Mouse (Mus musculus) midbrain, postnatal 0 days (tissue): ENCODE results near the gene Slc24a5. TPM values are rescaled to one million over a fixed set of nuclear protein-coding genes. Genes with fewer than 3 reads are reported as not detected.

Experiments used
- ATAC-seq: fragments of 200-750 bp; cut with Nextera tagmentation; 2 replicates; pipeline ENCODE4 v1.8.0; 2017; ENCODE audit warnings: moderate number of reproducible peaks, mild to moderate bottlenecking, moderate TSS enrichment, moderate library complexity; ENCODE audit not compliant: low FRiP score
- DNase-seq: peaks from one replicate; pipeline ENCODE4 v3.0.0-alpha.2; 2015; ENCODE audit warnings: low spot score
- H3K27ac ChIP-seq: fragments of 300-500 bp; sonication (generic); 2 replicates; pipeline ENCODE4 v1.5.1; 2014; ENCODE audit warnings: low read depth, mild to moderate bottlenecking, low read length, mixed read lengths
- H3K27me3 ChIP-seq: fragments of 300-500 bp; sonication (generic); 2 replicates; pipeline ENCODE4 v1.6.1; 2014; ENCODE audit warnings: low read length, control low read depth, mixed read lengths; ENCODE audit not compliant: insufficient read depth
- H3K36me3 ChIP-seq: fragments of 300-500 bp; sonication (generic); 2 replicates; pipeline ENCODE4 v1.6.1; 2014; ENCODE audit warnings: low read length, control low read depth, mixed read lengths; ENCODE audit not compliant: insufficient read depth
- H3K4me1 ChIP-seq: fragments of 300-500 bp; sonication (generic); 2 replicates; pipeline ENCODE4 v1.6.1; 2014; ENCODE audit warnings: mild to moderate bottlenecking, control low read depth, antibody characterized with exemption, low read length, mixed read lengths; ENCODE audit not compliant: insufficient read depth
- H3K4me2 ChIP-seq: fragments of 300-500 bp; sonication (generic); 2 replicates; pipeline ENCODE4 v1.6.1; 2014; ENCODE audit warnings: low read depth, mild to moderate bottlenecking, low read length, mixed read lengths; ENCODE audit not compliant: poor library complexity, severe bottlenecking
- H3K4me3 ChIP-seq: fragments of 300-500 bp; sonication (generic); 2 replicates; pipeline ENCODE4 v1.5.1; 2014; ENCODE audit warnings: low read depth, mild to moderate bottlenecking, low read length, moderate library complexity
- H3K9ac ChIP-seq: fragments of 300-500 bp; sonication (generic); replicated peaks from 2 replicates; pipeline ENCODE4 v1.6.1; 2014; ENCODE audit warnings: mild to moderate bottlenecking, low read length, moderate library complexity, mixed read lengths; ENCODE audit not compliant: poor library complexity, severe bottlenecking
- H3K9me3 ChIP-seq: fragments of 300-500 bp; sonication (generic); 2 replicates; pipeline ENCODE4 v1.6.1; 2016; ENCODE audit warnings: low read length, control low read depth
- CTCF ChIP-seq: IDR thresholded peaks from 2 replicates; pipeline ENCODE4 v1.5.1; 2016; ENCODE audit warnings: antibody characterized with exemption, mild to moderate bottlenecking
- WGBS: fragments of 180-500 bp; shearing (Covaris S2); extraction: QIAGEN DNeasy Blood & Tissue Kit; methylation state at CpG from one replicate; pipeline ENCODE4 v1.1.7; 2014; 5-methylcytosine and 5-hydroxymethylcytosine counted together
- polyA plus RNA-seq: library from polyadenylated mRNA; unstranded; fragments of >200 nt; fragmentation: Nextera tagmentation; extraction: Ambion mirVana; gene quantifications from 2 replicates; pipeline ENCODE4 v1.2.1, GENCODE M21; 2015
- total RNA-seq: library from RNA; depleted of rRNA; stranded (reverse); fragments of >200 nt; gene quantifications from 2 replicates; pipeline ENCODE4 v1.2.3, GENCODE M21; 2014; rRNA removed

Gene Slc24a5
- total RNA-seq (0.14 and 1.4 TPM in 2 replicates), polyA plus RNA-seq (4.7 and 5.0 TPM in 2 replicates)

GRCm38 (mm10) chr2:125067894-125068293 lies at the start of gene Slc24a5:
Gene Slc24a5 (plus strand): TSS chr2:125068124.
- TF ChIP-seq CTCF, result no peak
- WGBS, result 71% methylated on average over 10 of the region's 10 CpGs
- ATAC-seq, result no peak

GRCm38 (mm10) chr2:125024386-125024785 lies 43.5 kb upstream of the Slc24a5 start:
- H3K27ac ChIP-seq, result no peak overlapping the region
- WGBS, result 67% methylated on average over 5 of the region's 5 CpGs
- no peak for DNase-seq
- ATAC-seq, result no peak
- H3K36me3 ChIP-seq, result no peaks in the 10 kb centered on the region
- no peak for TF ChIP-seq CTCF
- no peak overlapping the region for H3K4me3 ChIP-seq
- H3K4me1 ChIP-seq, result no peaks in the 10 kb centered on the region
- H3K4me2 ChIP-seq, result no peak overlapping the region
- no peak overlapping the region for H3K9ac ChIP-seq
- no peaks in the 10 kb centered on the region for H3K27me3 ChIP-seq
- H3K9me3 ChIP-seq, result no peaks in the 10 kb centered on the region

More at GRCm38 (mm10) chr2:125067894-125068293, at the start of gene Slc24a5:
- no peak within 1 kb of the TSS for H3K4me3 ChIP-seq
- no peaks in the 10 kb centered on the region for H3K4me1 ChIP-seq
- H3K4me2 ChIP-seq, result no peak within 1 kb of the TSS
- no peak for DNase-seq
- H3K9ac ChIP-seq, result no peak within 1 kb of the TSS
- H3K9me3 ChIP-seq, result no peaks in the 10 kb centered on the region
- no peaks in the 10 kb centered on the region for H3K27me3 ChIP-seq
- no peak within 1 kb of the TSS for H3K27ac ChIP-seq
- no peaks in the 10 kb centered on the region for H3K36me3 ChIP-seq

- Histone ChIP-seq H3K27ac (no peak overlapping the region), H3K4me3 (no peak overlapping the region), H3K4me1 (no peaks in the 10 kb centered on the region), H3K9ac (no peak overlapping the region), H3K4me2 (no peak overlapping the region), H3K9me3 (no peaks in the 10 kb centered on the region), H3K36me3 (no peaks in the 10 kb centered on the region), H3K27me3 (no peaks in the 10 kb centered on the region)
- 81% methylated on average over 14 of the region's 14 CpGs for WGBS
- no peak for ATAC-seq
- no peak for TF ChIP-seq CTCF
- DNase-seq, result no peak
Observed at GRCm38 (mm10) chr2:125026358-125027000, 41.4 kb upstream of the Slc24a5 start.

- no peak overlapping the region for H3K4me3 ChIP-seq
- no peaks in the 10 kb centered on the region for H3K27me3 ChIP-seq
- H3K9me3 ChIP-seq, result no peaks in the 10 kb centered on the region
- no peak for ATAC-seq
- H3K27ac ChIP-seq, result no peak overlapping the region
- H3K4me1 ChIP-seq, result 0 out of 2 replicates have a peak, but pooled peaks cover 3% of the 10 kb centered on the region
- no peak for TF ChIP-seq CTCF
- DNase-seq, result no peak
- H3K36me3 ChIP-seq, result no peaks in the 10 kb centered on the region
- no peak overlapping the region for H3K9ac ChIP-seq
- H3K4me2 ChIP-seq, result no peak overlapping the region
- WGBS, result 51% methylated on average over 7 of the region's 7 CpGs
Observed at GRCm38 (mm10) chr2:125030591-125030990, 37.3 kb upstream of the Slc24a5 start.

- no peak overlapping the region for H3K4me2 ChIP-seq
- ATAC-seq (no peak), DNase-seq (peak; percentile 49)
- 58% methylated on average over 8 of the region's 8 CpGs for WGBS
- no peaks in the 10 kb centered on the region for H3K36me3 ChIP-seq
- H3K27ac ChIP-seq, result no peak overlapping the region
- H3K9ac ChIP-seq, result no peak overlapping the region
- H3K27me3 ChIP-seq, result no peaks in the 10 kb centered on the region
- no peak overlapping the region for H3K4me3 ChIP-seq
- no peaks in the 10 kb centered on the region for H3K9me3 ChIP-seq
- H3K4me1 ChIP-seq, result 0 out of 2 replicates have a peak, but pooled peaks cover 3% of the 10 kb centered on the region
- TF ChIP-seq CTCF, result no peak
Observed at GRCm38 (mm10) chr2:125031111-125031510, 36.8 kb upstream of the Slc24a5 start.

- H3K4me2 ChIP-seq, result no peak overlapping the region
- TF ChIP-seq CTCF, result no peak
- 80% methylated on average over 12 of the region's 12 CpGs for WGBS
- peak overlapping the region; percentile 63; the same call in 1 of the 2 replicates for H3K27ac ChIP-seq
- 0 out of 2 replicates have a peak, but pooled peaks cover 3% of the 10 kb centered on the region for H3K4me1 ChIP-seq
- DNase-seq, result peak; percentile 73
- no peak for ATAC-seq
- no peak overlapping the region for H3K9ac ChIP-seq
- H3K36me3 ChIP-seq, result no peaks in the 10 kb centered on the region
- no peak overlapping the region for H3K4me3 ChIP-seq
- H3K27me3 ChIP-seq, result no peaks in the 10 kb centered on the region
- H3K9me3 ChIP-seq, result no peaks in the 10 kb centered on the region
Observed at GRCm38 (mm10) chr2:125031562-125032257, 36.2 kb upstream of the Slc24a5 start.
